Mouse (Mus musculus) urinary bladder, adult 18-20 months (tissue): Measurements from ENCODE around the gene Tas2r102.

Source experiments
- DNase-seq, 2 experiments: peaks; one replicate each; pipeline ENCODE4 v3.0.0; 2022; ENCODE audit warnings: low spot score in 2 of 2, mixed read lengths in 2 of 2

Tas2r102 gene

GRCm38 (mm10) chr6:132761831-132762230, at the start of gene Tas2r102:
Gene Tas2r102, plus strand, starts transcription at chr6:132762131.
- DNase-seq, result no peak

GRCm38 (mm10) chr6:132737935-132738334, 24.0 kb upstream of the Tas2r102 start, which contains the start of gene Tas2r115:
Gene Tas2r115, minus strand, starts transcription at chr6:132738035.
- no peak for DNase-seq

GRCm38 (mm10) chr6:132750206-132750605, 11.7 kb upstream of the Tas2r102 start:
- no peak for DNase-seq

- DNase-seq, result no peak
Observed at GRCm38 (mm10) chr6:132754430-132754829, 7.5 kb upstream of the Tas2r102 start, which contains the start of gene Tas2r124. Gene Tas2r124, plus strand, starts transcription at chr6:132754730.

DNA sequence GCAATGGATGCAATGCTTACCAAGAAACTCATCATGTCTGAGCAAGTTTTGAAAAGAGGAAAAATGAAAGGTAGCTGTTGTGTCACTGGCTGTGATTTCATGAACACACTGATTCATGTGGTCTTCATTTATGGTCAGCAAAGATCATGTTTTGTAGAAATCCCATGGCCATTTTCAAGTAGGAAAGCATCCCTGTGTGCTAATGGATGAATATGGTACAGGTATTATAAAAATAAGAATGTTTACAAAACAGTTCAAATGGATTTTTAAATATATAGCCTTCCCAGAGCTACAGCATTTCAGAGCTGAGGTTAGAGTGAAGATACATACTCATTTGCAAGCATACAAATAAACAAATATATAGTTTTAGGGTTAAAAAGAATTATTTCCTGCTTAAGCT, 16.1 kb downstream of the Tas2r102 start, which contains the start of gene Tas2r136:
Gene Tas2r136, minus strand, starts transcription at position 101 of the 400 bp plus-strand sequence.
- DNase-seq, result no peak

GRCm38 (mm10) chr6:132795393-132795792, 33.5 kb downstream of the Tas2r102 start:
- DNase-seq, result no peak

DNA sequence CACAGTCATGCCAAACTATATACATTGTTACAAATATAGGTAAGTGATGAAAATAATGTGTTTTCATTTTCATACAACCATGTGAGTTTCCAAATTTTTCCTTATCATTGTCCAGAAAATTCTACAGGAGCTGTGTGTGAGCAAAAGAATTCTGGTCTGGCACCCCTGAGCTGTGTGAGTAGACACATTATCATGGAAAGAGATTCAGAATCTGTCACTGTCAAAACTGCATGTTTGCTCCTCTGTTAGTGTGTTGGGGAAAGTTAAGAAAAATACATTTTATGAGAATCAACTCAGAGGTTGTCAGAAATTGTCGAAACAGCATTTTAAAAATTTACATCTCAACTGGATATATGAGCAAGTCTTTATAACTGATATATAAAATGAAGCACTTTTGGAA, 40.6 kb downstream of the Tas2r102 start, which contains the start of gene Tas2r117:
Gene Tas2r117, plus strand, starts transcription at position 301 of the 400 bp plus-strand sequence.
- DNase-seq, result no peak
